Mouse (Mus musculus) heart, postnatal 0 days (tissue): Measurements from ENCODE around the gene Actl11. TPM values are rescaled to one million over a fixed set of nuclear protein-coding genes. Genes with fewer than 3 reads are reported as not detected.

Experiments
- ATAC-seq: fragments of 200-750 bp; cut with Nextera tagmentation; 2 replicates; pipeline ENCODE4 v1.8.0; 2017; ENCODE audit warnings: low read depth, moderate number of reproducible peaks, moderate library complexity; ENCODE audit not compliant: insufficient read depth
- DNase-seq: peaks from one replicate; pipeline ENCODE4 v3.0.0-alpha.2; 2016; ENCODE audit warnings: low spot score
- H3K27ac ChIP-seq: fragments of 300-500 bp; sonication (generic); 2 replicates; pipeline ENCODE4 v1.5.1; 2014; ENCODE audit warnings: low read depth, mild to moderate bottlenecking
- H3K27me3 ChIP-seq: fragments of 300-500 bp; sonication (generic); 2 replicates; pipeline ENCODE4 v1.6.1; 2014; ENCODE audit warnings: low read length, mixed read lengths; ENCODE audit not compliant: control insufficient read depth, insufficient read depth
- H3K36me3 ChIP-seq: fragments of 300-500 bp; sonication (generic); replicated peaks from 2 replicates; pipeline ENCODE4 v1.6.1; 2014; ENCODE audit warnings: low read length, mixed read lengths; ENCODE audit not compliant: control insufficient read depth, insufficient read depth
- H3K4me1 ChIP-seq: fragments of 300-500 bp; sonication (generic); 2 replicates; pipeline ENCODE4 v1.6.1; 2014; ENCODE audit warnings: antibody characterized with exemption; ENCODE audit not compliant: control insufficient read depth, insufficient read depth
- H3K4me2 ChIP-seq: fragments of 300-500 bp; sonication (generic); 2 replicates; pipeline ENCODE4 v1.6.1; 2014; ENCODE audit warnings: low read depth, mild to moderate bottlenecking, low read length, moderate library complexity
- H3K4me3 ChIP-seq: fragments of 300-500 bp; sonication (generic); 2 replicates; pipeline ENCODE4 v1.5.1; 2014; ENCODE audit warnings: low read depth, low read length
- H3K9ac ChIP-seq: fragments of 300-500 bp; sonication (generic); replicated peaks from 2 replicates; pipeline ENCODE4 v1.6.1; 2014; ENCODE audit warnings: low read depth, low read length, mixed read lengths
- H3K9me3 ChIP-seq: fragments of 300-500 bp; sonication (generic); replicated peaks from 2 replicates; pipeline ENCODE4 v1.6.1; 2016; ENCODE audit warnings: low read length; ENCODE audit not compliant: control insufficient read depth
- CTCF ChIP-seq: IDR thresholded peaks from 2 replicates; pipeline ENCODE4 v1.5.1; 2016; ENCODE audit warnings: antibody characterized with exemption, control low read depth, low read depth
- EP300 ChIP-seq: IDR thresholded peaks from 2 replicates; pipeline ENCODE4 v1.6.1; 2016; ENCODE audit warnings: antibody characterized with exemption, low read depth
- WGBS: fragments of 180-500 bp; shearing (Covaris S2); extraction: QIAGEN DNeasy Blood & Tissue Kit; methylation state at CpG from one replicate; pipeline ENCODE4 v1.1.7; 2014; 5-methylcytosine and 5-hydroxymethylcytosine counted together
- polyA plus RNA-seq: library from polyadenylated mRNA; unstranded; fragments of >200 nt; fragmentation: Nextera tagmentation; extraction: Ambion mirVana; gene quantifications from 2 replicates; pipeline ENCODE4 v1.2.1, GENCODE M21; 2015
- total RNA-seq: library from RNA; depleted of rRNA; stranded (reverse); fragments of >200 nt; gene quantifications from 2 replicates; pipeline ENCODE4 v1.2.3, GENCODE M21; 2014; ENCODE audit warnings: low replicate concordance; rRNA removed

Actl11 gene
- total and polyA plus RNA-seq, 2 experiments from 2014 or later, result not detected

DNA sequence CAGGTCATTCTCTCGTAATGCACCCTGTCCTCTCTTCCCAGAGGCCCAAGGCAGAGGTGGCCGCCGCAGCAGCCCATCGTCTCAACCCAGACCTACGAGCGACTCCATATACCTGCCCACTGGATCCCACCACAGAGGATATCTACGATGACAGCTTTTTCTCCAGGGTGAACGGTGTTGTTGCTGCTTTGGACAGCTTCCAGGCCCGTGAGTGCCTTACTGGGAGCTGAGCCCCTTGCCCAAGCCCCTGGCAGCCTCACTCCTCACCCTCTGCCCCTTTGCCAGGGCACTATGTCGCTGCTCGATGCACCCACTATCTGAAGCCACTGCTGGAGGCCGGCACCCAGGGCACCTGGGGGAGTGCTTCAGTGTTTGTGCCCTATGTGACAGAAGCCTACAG lies 50.5 kb downstream of the Actl11 start:
- Histone ChIP-seq H3K4me3 (no peak overlapping the region), H3K36me3 (peaks cover 18% of the 10 kb centered on the region), H3K27ac (no peak overlapping the region), H3K9ac (no peak overlapping the region), H3K9me3 (no peaks in the 10 kb centered on the region), H3K4me2 (no peak overlapping the region), H3K4me1 (peaks cover 50% of the 10 kb centered on the region), H3K27me3 (no peaks in the 10 kb centered on the region)
- TF ChIP-seq CTCF, result no peak
- TF ChIP-seq EP300, result no peak
- DNase-seq (no peak), ATAC-seq (no peak)
- 87% methylated on average over 12 of the region's 12 CpGs for WGBS

Other genes with a start within 250 kb of the Actl11 start
- not detected in 2 replicates for gene Gnat1, start 248.8 kb upstream of the Actl11 start, total RNA-seq
- gene Gnat1, start 248.8 kb upstream of the Actl11 start, polyA plus RNA-seq, result 0.25 and 0.33 TPM in 2 replicates
- 38.4 and 59.5 TPM in 2 replicates for gene Sema3f, start 218.0 kb upstream of the Actl11 start, total RNA-seq
- 2.6 and 2.7 TPM in 2 replicates for gene Sema3f, start 218.0 kb upstream of the Actl11 start, polyA plus RNA-seq
- 53.5 and 90.6 TPM in 2 replicates for gene Rbm5, start 157.5 kb upstream of the Actl11 start, total RNA-seq
- gene Rbm5, start 157.5 kb upstream of the Actl11 start, polyA plus RNA-seq, result 81.7 and 88.9 TPM in 2 replicates
- gene Rbm6, start 55.2 kb upstream of the Actl11 start, total RNA-seq, result 20.3 and 35.1 TPM in 2 replicates
- gene Rbm6, start 55.2 kb upstream of the Actl11 start, polyA plus RNA-seq, result 27.1 and 28.3 TPM in 2 replicates
- 12.1 and 16.4 TPM in 2 replicates for gene Mon1a, start 40.3 kb upstream of the Actl11 start, total RNA-seq
- 9.9 TPM in 2 replicates for gene Mon1a, start 40.3 kb upstream of the Actl11 start, polyA plus RNA-seq
- 1.8 and 20.1 TPM in 2 replicates for gene Mst1r, start 21.6 kb upstream of the Actl11 start, total RNA-seq
- 0.74 and 1.2 TPM in 2 replicates for gene Mst1r, start 21.6 kb upstream of the Actl11 start, polyA plus RNA-seq
- gene Camkv, start 7.2 kb downstream of the Actl11 start, total RNA-seq, result 0.15 TPM in 1 of 2 replicates, not detected in the other
- gene Camkv, start 7.2 kb downstream of the Actl11 start, polyA plus RNA-seq, result 0.03 TPM in 1 of 2 replicates, not detected in the other
- 4.8 and 10.0 TPM in 2 replicates for gene Traip, start 21.7 kb downstream of the Actl11 start, total RNA-seq
- 2.3 and 3.3 TPM in 2 replicates for gene Traip, start 21.7 kb downstream of the Actl11 start, polyA plus RNA-seq
- 52.0 and 55.6 TPM in 2 replicates for gene Uba7, start 47.0 kb downstream of the Actl11 start, total RNA-seq
- gene Uba7, start 47.0 kb downstream of the Actl11 start, polyA plus RNA-seq, result 16.4 and 18.0 TPM in 2 replicates
- gene Gm20661, start 54.6 kb downstream of the Actl11 start, total RNA-seq, result 0.19 and 4.6 TPM in 2 replicates
- 0.52 and 0.57 TPM in 2 replicates for gene Gm20661, start 54.6 kb downstream of the Actl11 start, polyA plus RNA-seq
- gene Inka1, start 57.4 kb downstream of the Actl11 start, total RNA-seq, result 34.0 and 34.3 TPM in 2 replicates
- gene Inka1, start 57.4 kb downstream of the Actl11 start, polyA plus RNA-seq, result 37.0 and 38.4 TPM in 2 replicates
- 1.5 and 10.0 TPM in 2 replicates for gene Cdhr4, start 64.0 kb downstream of the Actl11 start, total RNA-seq
- 1.3 and 1.7 TPM in 2 replicates for gene Cdhr4, start 64.0 kb downstream of the Actl11 start, polyA plus RNA-seq
- gene Gm20662, start 67.9 kb downstream of the Actl11 start, total RNA-seq, result 1.8 TPM in 1 of 2 replicates, not detected in the other
- gene Gm20662, start 67.9 kb downstream of the Actl11 start, polyA plus RNA-seq, result 0.56 and 0.62 TPM in 2 replicates
- 102 and 132 TPM in 2 replicates for gene Ip6k1, start 74.0 kb downstream of the Actl11 start, total RNA-seq
- 25.4 and 27.6 TPM in 2 replicates for gene Ip6k1, start 74.0 kb downstream of the Actl11 start, polyA plus RNA-seq
- 13.1 and 18.1 TPM in 2 replicates for gene Gmppb, start 120.8 kb downstream of the Actl11 start, total RNA-seq
- 15.7 and 17.2 TPM in 2 replicates for gene Gmppb, start 120.8 kb downstream of the Actl11 start, polyA plus RNA-seq
- 1.4 and 7.6 TPM in 2 replicates for gene Amigo3, start 124.7 kb downstream of the Actl11 start, total RNA-seq
- 1.4 and 1.6 TPM in 2 replicates for gene Amigo3, start 124.7 kb downstream of the Actl11 start, polyA plus RNA-seq
- not detected in 2 replicates for gene Mst1, start 152.0 kb downstream of the Actl11 start, total RNA-seq
- gene Mst1, start 152.0 kb downstream of the Actl11 start, polyA plus RNA-seq, result 0.07 TPM in 1 of 2 replicates, not detected in the other
- 40.5 and 60.2 TPM in 2 replicates for gene Rnf123, start 154.9 kb downstream of the Actl11 start, total RNA-seq
- 24.6 and 32.9 TPM in 2 replicates for gene Rnf123, start 154.9 kb downstream of the Actl11 start, polyA plus RNA-seq
- gene Apeh, start 166.1 kb downstream of the Actl11 start, total RNA-seq, result 36.5 and 43.5 TPM in 2 replicates
- 32.8 TPM in 2 replicates for gene Apeh, start 166.1 kb downstream of the Actl11 start, polyA plus RNA-seq